Mouse (Mus musculus) v-Abl transformed pro-B cells (cell line): ENCODE data around the gene Sdhb.

Experiments used
- in situ Hi-C, 2 experiments: fragments of 400-800 bp; cut with MboI; formaldehyde crosslinking; loops; one replicate each; pipeline ENCODE4 v1.15.1; 2025; ENCODE audit not compliant: unreplicated experiment in 2 of 2

The Sdhb gene

GRCm38 (mm10) chr4:140967386-140968159, 6.6 kb downstream of the Sdhb start:
- in situ Hi-C loops, result loop anchor here (5.0 kb wide), 1 partner anchor 55 kb away; no protein-coding TSS in a partner anchor

DNA sequence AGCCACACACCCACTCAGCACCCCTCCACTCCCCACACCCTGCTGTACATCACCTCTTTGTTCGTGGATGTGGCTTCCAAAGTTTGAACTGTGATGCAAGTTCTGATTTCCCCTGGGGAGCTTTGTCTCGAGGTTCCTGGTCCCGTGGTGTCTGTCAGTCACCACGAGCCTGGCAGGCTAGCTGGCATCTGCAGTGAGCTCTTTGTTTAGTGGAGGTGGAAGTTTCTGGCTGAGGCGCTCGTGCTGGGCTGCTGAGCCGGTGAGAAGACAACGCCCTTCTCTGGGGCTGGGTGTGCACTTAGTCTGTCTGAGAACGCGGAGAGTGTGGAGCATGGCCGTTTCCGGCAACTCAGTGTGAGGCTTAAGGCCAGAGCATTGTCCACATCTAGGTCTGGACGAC, 10.7 kb downstream of the Sdhb start:
- in situ Hi-C loops, result no loop called here

DNA sequence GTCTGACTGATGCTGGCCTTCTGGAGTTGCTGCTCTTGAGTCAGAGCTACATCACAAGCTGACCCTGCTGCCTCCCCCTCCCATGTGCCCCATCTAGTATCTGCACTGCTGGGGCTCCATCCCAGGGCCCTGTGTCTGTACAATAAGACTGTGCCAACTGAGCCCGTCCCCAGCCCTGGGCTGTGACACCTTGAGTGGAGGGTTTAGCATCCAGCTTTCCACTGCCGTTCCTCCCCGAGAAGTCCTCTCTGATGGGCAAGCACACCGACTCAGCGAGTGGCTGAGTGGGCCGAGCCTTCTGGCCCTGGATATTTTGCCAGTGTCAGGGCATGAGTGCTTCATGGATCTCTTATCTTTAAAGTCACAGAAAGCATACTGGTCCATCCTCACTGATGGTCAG, 13.4 kb downstream of the Sdhb start:
- in situ Hi-C loops, result no loop called here

- in situ Hi-C loops, result no loop called here
Observed at GRCm38 (mm10) chr4:140975356-140975755, 14.4 kb downstream of the Sdhb start.

DNA sequence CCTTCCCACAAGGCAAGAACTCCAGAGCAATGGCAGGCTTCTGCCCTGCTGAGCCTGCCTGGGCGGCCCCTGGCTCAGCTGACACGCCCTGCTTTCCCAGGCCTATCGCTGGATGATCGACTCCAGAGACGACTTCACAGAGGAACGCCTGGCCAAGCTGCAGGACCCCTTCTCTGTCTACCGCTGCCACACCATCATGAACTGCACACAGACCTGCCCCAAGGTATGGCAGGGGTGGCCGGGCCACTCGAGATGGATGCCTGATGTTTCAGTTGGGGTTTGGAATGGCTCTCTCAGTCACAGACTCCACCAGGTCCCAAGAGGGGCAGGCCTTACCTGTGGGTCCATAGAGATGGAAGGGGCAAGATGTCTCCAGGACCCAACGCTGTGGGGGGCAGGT, 16.3 kb downstream of the Sdhb start:
- in situ Hi-C loops, result no loop called here

GRCm38 (mm10) chr4:140977886-140978692, 17.1 kb downstream of the Sdhb start:
- in situ Hi-C loops, result no loop called here

DNA sequence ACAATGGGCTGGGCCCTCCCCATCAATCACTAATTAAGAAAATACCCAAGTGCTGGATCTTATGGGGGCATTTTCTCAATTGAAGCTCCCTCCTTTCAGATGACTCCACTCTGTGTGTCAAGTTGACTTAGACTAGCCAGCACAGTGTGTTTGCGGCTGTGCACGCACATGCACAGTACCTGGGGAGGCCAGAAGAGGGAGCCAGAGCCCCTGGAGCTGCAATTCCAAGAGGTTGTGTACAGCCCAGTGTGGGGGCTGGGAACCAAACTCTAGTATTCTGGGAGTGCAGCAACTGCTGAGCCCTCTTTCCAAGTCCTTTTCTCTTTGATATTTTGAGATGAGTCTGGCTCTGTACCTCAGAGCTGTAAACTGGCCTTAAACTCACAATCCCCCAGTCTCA, 20.6 kb downstream of the Sdhb start:
- in situ Hi-C loops, result no loop called here

GRCm38 (mm10) chr4:140982808-140983207, 21.8 kb downstream of the Sdhb start:
- in situ Hi-C loops, result no loop called here

DNA sequence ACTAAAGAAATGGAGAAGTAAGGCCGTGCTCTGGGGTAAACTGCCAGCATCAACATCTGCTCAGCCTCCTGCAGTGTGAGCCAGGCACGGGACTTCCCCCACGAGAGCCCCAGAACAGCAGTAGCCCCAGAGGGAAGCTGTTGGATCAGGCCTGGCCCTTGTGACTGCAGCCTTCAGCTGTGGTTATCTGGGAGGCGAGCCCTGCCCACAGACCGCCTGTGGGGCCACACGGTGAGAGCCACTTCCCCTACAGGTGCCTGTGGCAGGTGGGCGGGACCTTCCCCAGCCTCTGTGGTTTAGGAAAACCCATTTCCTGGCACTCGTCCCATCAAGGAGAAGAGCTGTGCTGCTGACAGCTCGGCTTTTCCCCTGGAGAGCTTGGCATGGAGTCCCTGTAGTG, 22.4 kb downstream of the Sdhb start:
- in situ Hi-C loops, result no loop called here

DNA sequence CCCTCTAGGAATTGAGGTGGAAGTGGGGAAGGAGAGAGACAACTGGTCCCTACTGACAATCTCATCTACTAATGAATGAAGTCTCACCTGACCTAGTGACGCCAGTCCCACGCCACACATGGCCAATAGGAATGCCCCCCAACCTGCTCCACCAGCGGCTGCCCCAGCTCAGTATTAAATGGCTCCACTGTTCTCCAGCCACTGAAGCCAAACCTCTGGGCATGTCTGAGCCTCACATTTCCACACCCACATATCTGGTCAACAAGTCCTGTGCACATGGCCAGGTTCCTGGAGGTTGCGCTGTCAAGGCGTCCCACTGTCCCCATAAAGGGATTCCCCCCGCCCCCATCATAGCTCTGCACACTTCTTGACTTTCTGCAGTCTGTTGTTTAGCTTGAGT, 23.5 kb downstream of the Sdhb start:
- in situ Hi-C loops, result no loop called here

DNA sequence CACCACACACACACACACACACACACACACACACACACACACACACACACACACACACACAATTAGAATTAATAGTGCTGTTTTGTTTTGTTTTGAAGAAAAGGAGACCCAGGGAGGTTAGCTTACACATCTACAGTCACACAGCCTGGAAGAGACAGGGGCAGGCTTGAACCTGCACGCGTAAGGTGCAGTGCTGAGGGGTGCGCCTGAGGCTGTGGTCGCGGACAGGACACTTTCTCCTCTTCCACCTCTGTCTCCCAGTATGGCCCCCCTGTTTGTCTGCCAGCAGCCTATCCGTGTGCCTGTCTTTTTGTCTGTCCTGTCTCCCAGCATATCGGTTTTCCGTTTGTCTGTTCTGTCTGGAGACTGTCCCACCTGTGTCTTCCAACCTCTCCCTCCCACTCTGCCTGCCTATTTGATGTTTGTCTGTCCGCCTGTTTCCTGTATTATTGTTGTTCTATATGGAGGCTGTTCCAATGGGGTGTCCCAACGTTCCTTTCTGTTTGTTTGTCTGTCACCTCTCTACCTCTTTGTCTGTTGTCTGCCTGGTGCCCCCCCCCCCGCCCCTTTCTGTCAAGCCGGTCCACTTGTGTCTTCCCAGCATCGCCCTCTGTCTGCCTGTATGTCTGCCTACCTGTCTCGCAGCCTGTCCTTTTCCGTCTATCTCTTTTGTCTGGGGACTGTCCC, 25.2 kb downstream of the Sdhb start:
- in situ Hi-C loops, result no loop called here

- in situ Hi-C loops, result no loop called here
Observed at GRCm38 (mm10) chr4:140986711-140987395, 25.9 kb downstream of the Sdhb start, which contains the start of gene Atp13a2. TSS of gene Atp13a2 (plus strand) at chr4:140986873.

DNA sequence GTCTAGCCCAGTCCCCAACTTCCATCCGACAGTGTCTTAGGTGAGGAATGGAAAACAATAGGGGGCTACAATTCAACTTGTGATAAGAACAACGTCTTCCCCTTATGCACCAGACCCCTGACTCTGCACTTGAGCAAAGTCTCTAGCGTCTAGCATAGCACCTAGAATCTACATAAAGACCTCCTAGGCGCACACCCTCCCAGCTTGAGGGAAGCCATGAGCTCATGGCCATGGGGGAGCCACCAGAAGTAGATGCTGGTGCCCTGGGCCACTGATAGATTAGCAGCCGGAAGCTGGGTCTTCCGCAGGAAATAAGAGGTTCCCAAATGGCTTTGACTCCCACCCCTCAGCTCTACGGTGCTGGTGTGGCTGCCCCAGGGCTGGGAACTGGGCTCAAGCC, 26.5 kb downstream of the Sdhb start:
- in situ Hi-C loops, result no loop called here

DNA sequence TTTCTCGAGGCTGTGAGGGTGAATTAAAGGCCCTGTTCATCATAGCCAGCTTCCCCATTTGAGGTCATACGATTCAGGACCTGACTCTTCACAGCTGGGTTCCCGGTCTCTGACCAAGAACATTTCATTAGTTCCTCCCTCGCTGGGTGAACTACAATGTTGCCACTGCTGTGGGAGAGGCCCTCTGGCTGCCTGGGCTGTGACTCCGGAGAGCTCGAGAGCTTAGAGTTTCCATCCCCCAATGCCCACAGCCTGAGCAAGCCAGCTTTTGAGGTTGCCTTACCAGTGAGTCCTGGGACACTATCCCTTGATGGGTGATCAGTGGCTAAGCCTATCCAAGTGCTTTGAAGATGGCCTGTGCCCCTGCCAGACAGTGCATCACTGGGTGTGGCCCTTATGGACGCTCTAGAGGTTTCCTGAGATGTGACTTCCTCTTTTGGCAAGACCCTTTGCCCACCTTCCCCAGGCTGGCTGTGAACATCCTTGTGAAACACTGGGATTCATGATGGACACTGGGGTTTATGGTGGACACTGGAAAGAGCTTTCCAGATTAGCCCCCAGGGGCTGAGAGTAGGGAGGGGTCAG, 27.8 kb downstream of the Sdhb start:
- in situ Hi-C loops, result no loop called here

DNA sequence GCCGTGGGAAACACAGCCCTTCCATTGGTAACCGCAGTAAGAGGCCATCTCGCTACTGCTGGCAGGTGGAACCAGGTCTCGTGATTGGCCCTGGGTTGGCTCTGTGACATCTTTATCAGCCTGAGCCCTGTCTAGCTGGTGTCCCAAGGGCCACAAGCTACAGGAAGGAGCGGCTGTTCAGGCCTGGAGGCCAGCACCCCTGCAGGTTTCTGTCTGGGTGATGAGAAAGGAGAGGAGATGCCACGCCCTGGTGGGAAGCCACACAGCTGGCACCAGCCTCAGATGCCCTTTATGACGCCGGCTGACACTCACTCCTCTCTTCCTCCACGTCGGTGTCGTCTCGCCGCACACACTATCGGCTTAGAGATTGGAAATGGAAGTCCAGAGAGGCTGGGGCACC, 28.4 kb downstream of the Sdhb start:
- in situ Hi-C loops, result no loop called here

GRCm38 (mm10) chr4:140992215-140992614, 31.2 kb downstream of the Sdhb start:
- in situ Hi-C loops, result no loop called here

DNA sequence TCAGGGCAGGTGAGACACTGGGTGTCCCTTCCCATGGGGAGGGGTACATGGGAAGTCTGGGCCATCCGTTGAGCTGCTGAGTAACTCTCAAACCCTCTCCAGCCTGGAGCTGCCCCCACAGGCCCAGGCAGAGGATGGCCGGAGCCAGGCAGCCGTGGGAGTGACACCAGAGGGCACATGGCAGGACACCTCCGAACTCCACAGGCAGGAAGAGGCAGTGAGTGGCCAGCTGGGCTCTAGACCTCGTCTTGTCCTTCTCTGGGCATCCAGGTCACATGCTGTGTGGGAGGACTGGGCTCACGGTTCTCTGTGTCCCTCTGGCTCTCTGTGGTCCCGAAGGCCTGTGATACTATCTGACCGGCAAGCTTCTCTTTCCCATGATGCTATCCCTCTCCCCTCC, 32.8 kb downstream of the Sdhb start:
- in situ Hi-C loops, result no loop called here

- in situ Hi-C loops, result no loop called here
Observed at GRCm38 (mm10) chr4:140995811-140996210, 34.8 kb downstream of the Sdhb start.

DNA sequence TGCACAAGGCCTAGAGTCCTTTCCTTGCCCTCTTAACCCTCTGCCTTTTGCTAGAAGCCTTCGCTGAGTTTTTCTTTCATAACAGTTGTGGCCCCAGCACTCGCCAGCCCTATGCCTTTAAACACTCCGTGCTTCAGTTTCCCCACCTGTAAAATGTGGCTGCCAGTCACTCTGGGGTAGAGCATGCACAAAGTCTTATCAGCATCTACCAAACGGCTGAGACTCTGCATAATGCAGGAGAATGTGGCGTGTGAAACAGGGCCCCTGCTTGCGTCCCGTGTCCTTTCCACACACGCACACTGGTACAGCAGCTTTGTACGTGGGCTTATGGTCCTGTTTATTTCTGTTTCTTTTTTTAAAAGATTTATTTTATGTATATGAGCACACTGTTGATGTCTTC, 35.8 kb downstream of the Sdhb start:
- in situ Hi-C loops, result no loop called here

DNA sequence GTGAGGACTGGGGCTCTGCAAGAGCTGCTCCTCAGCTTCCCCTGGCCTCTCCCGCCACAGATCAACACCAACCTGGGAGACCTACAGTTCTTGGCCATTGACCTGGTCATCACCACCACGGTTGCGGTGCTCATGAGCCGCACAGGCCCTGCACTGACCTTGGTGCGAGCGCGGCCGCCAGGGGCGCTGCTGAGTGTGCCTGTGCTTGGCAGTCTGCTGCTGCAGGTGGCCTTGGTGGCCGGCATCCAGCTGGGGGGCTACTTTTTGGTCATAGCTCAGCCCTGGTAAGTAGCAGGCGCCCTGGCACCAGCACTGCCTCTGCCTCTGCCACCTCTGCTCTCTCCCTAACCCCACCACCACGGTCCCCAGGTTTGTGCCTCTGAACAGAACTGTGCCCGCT, 45.0 kb downstream of the Sdhb start:
- in situ Hi-C loops, result no loop called here
